10 mouse cellular contexts compared by ENCODE assay signal in the genomic region with DNA sequence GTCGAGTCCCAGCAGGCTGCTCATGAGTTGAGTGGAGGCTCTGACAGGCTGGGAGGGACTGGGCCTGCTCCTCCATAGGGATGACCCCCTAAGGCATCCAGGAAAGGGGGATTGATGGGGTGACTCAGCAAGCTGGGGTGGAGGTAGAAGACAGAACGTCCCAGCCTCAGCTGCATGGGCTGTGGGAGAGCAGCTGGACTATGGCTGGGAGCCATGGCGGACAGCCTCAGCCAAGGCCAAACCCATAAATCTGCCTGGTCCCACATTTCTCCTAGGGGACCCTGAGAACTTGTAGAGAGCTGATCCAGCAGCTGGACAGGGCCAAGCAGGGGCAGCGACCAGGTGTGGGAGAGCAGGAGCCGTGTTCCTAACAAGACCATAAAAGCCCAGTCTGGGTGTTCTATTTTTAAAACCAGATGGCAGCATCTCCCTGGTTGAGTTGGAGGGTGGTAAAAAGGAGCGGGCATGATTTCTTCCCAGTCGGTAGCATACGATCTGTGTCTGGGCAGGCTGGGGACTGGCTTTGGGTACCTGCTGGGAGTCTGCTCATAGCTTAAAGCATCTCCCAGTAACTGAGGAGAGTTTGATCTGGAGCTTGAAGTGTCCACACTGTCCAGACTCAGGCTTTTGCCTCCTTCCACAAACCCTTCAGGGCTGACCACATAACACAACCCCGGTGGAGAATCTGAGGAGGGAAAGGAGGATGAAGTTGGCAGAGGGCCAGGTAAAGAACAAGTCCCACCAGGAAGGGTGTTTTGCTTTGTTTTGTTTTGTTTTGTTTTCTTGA. TPM values are rescaled to one million over a fixed set of nuclear protein-coding genes. Genes with fewer than 3 reads are reported as not detected.
DNase-seq lines count a peak whose midpoint lies in the region; ATAC-seq and TF ChIP-seq lines count a peak whose summit lies in the region.
"Had no signal": no experiment of that assay in that cellular context is flagged by ENCODE, and none has a peak within 500 bp of the region (broad histone marks: within the 10 kb centered on the region; RNA-seq: fewer than 3 reads in every experiment).

No protein-coding gene starts in this region.

- H3K4me3 ChIP-seq in lung, embryonic 15.5 days, result no peak overlapping the region
- no peak overlapping the region for H3K4me3 ChIP-seq in kidney, postnatal 0 days (replicated peaks; ENCODE audit: low read depth, low read length)
- H3K4me3 ChIP-seq in stomach, embryonic 15.5 days (replicated peaks), result no peak overlapping the region

- H3K27ac ChIP-seq in lung, embryonic 15.5 days, result no peak overlapping the region
- H3K27ac ChIP-seq in kidney, postnatal 0 days, result peak overlapping the region; percentile 31; the same call in 1 of the 2 replicates
- H3K27ac ChIP-seq in stomach, embryonic 15.5 days, result no peak overlapping the region; the same call in 1 of the 2 replicates

- no peaks in the 10 kb centered on the region for H3K36me3 ChIP-seq in lung, embryonic 15.5 days
- no peaks in the 10 kb centered on the region for H3K36me3 ChIP-seq in kidney, postnatal 0 days (ENCODE audit: insufficient read depth, low read length)
- H3K36me3 ChIP-seq in stomach, embryonic 15.5 days, result no peaks in the 10 kb centered on the region
- H3K36me3 ChIP-seq: G1E had no signal

- 57% methylated on average over 9 of the region's 9 CpGs for WGBS in lung, embryonic 15.5 days
- WGBS in kidney, postnatal 0 days, result 27% methylated on average over 9 of the region's 9 CpGs
- WGBS in stomach, embryonic 15.5 days, result 56% methylated on average over 9 of the region's 9 CpGs

- H3K4me1 ChIP-seq in lung, embryonic 15.5 days, result peaks cover 12% of the 10 kb centered on the region; the same call in 1 of the 2 replicates
- peaks cover 5% of the 10 kb centered on the region for H3K4me1 ChIP-seq in kidney, postnatal 0 days (replicated peaks; ENCODE audit: insufficient read depth, low read length)
- no peaks in the 10 kb centered on the region for H3K4me1 ChIP-seq in stomach, embryonic 15.5 days

- no peak overlapping the region for H3K9ac ChIP-seq in lung, embryonic 15.5 days
- H3K9ac ChIP-seq in kidney, postnatal 0 days (ENCODE audit: low read depth, low read length), result no peak overlapping the region
- no peak overlapping the region for H3K9ac ChIP-seq in stomach, embryonic 15.5 days

- no peak for TF ChIP-seq CTCF in kidney, postnatal 0 days (IDR thresholded peaks at IDR 0.05; ENCODE audit: low read depth)

- no peak for DNase-seq in lung, postnatal 25 days (ENCODE audit: low spot score)
- DNase-seq in gastrocnemius, postnatal 10 days, result peak; percentile 54
- DNase-seq in kidney, postnatal 0 days (ENCODE audit: low spot score), result peak; percentile 83
- DNase-seq in thymus, postnatal 25 days, result no peak
- DNase-seq in cerebellum, adult 8-10 months, result no peak
- no peak for DNase-seq in frontal cortex, adult 2 months (ENCODE audit: extremely low spot score in 1 of 2, low spot score in 1 of 2)

- no peaks in the 10 kb centered on the region for H3K27me3 ChIP-seq in lung, embryonic 15.5 days
- no peaks in the 10 kb centered on the region for H3K27me3 ChIP-seq in kidney, postnatal 0 days (ENCODE audit: insufficient read depth, low read length)
- no peaks in the 10 kb centered on the region for H3K27me3 ChIP-seq in stomach, embryonic 15.5 days (replicated peaks)

- no peak overlapping the region for H3K4me2 ChIP-seq in lung, embryonic 15.5 days
- no peak overlapping the region for H3K4me2 ChIP-seq in kidney, postnatal 0 days (ENCODE audit: low read length)
- H3K4me2 ChIP-seq in stomach, embryonic 15.5 days, result no peak overlapping the region

- ATAC-seq in lung, embryonic 15.5 days (ENCODE audit: borderline replicate concordance, extremely low read depth, low FRiP score, low TSS enrichment), result peak; percentile 57; the same call in 1 of the 2 replicates
- ATAC-seq in kidney, postnatal 0 days (replicated peaks; ENCODE audit: low FRiP score, low read depth), result peak; percentile 80
- ATAC-seq in stomach, embryonic 15.5 days (ENCODE audit: insufficient read depth, low FRiP score, low read depth), result peak; percentile 51; the same call in 1 of the 2 replicates

- no peaks in the 10 kb centered on the region for H3K9me3 ChIP-seq in lung, embryonic 15.5 days
- H3K9me3 ChIP-seq in kidney, postnatal 0 days (replicated peaks; ENCODE audit: low read length), result no peaks in the 10 kb centered on the region
- H3K9me3 ChIP-seq in stomach, embryonic 15.5 days, result no peaks in the 10 kb centered on the region
- H3K9me3 ChIP-seq: G1E had no signal

RNA-seq across cellular contexts. Expression of a gene that starts 6.6 kb away (rescaled TPM):
- polyA plus RNA-seq in lung, embryonic 15.5 days (2015; fragmentation: Nextera tagmentation; extraction: Ambion mirVana), result 0.29 and 0.35 TPM in 2 replicates
- under 1 TPM; 0.09 to 0.28 TPM for total RNA-seq in gastrocnemius, postnatal 10 days (2021)
- 2.2 and 2.3 TPM in 2 replicates for polyA plus RNA-seq in kidney, postnatal 0 days (2015; fragmentation: Nextera tagmentation; extraction: Ambion mirVana)
- 0.74 and 1.0 TPM in 2 replicates for polyA plus RNA-seq in stomach, embryonic 15.5 days (2015; fragmentation: Nextera tagmentation; extraction: Ambion mirVana)
- 0.20 and 0.21 TPM in 2 replicates for polyA plus RNA-seq in frontal cortex, adult 2 months (2012; rRNA removed)
- total RNA-seq: G1E; hematopoietic stem cell, adult 5-6 weeks had no signal
- polyA plus RNA-seq: G1E had no signal

RNA-seq across cellular contexts. Expression of a gene that starts 14.9 kb away (rescaled TPM):
- 135 TPM in 2 replicates for polyA plus RNA-seq in lung, embryonic 15.5 days (2015; fragmentation: Nextera tagmentation; extraction: Ambion mirVana)
- total RNA-seq in gastrocnemius, postnatal 10 days (2021), result 10 to 100 TPM; 76.8 to 83.0 TPM
- polyA plus RNA-seq in kidney, postnatal 0 days (2015; fragmentation: Nextera tagmentation; extraction: Ambion mirVana), result 103 and 117 TPM in 2 replicates
- 135 and 147 TPM in 2 replicates for polyA plus RNA-seq in stomach, embryonic 15.5 days (2015; fragmentation: Nextera tagmentation; extraction: Ambion mirVana)
- polyA plus RNA-seq in frontal cortex, adult 2 months (2012; rRNA removed), result 192 and 208 TPM in 2 replicates

RNA-seq across cellular contexts. Expression of a gene that starts 29.7 kb away (rescaled TPM):
- 2.3 and 2.4 TPM in 2 replicates for polyA plus RNA-seq in lung, embryonic 15.5 days (2015; fragmentation: Nextera tagmentation; extraction: Ambion mirVana)
- 10 to 100 TPM in 1 of 2 experiments, 1 to 10 TPM in 1; 8.5 to 15.3 TPM for total RNA-seq in gastrocnemius, postnatal 10 days (2021)
- 47.4 and 52.2 TPM in 2 replicates for polyA plus RNA-seq in kidney, postnatal 0 days (2015; fragmentation: Nextera tagmentation; extraction: Ambion mirVana)
- 11.7 and 14.8 TPM in 2 replicates for polyA plus RNA-seq in stomach, embryonic 15.5 days (2015; fragmentation: Nextera tagmentation; extraction: Ambion mirVana)
- polyA plus RNA-seq in frontal cortex, adult 2 months (2012; rRNA removed), result 25.6 and 39.1 TPM in 2 replicates
- total RNA-seq: hematopoietic stem cell, adult 5-6 weeks had no signal
- polyA plus RNA-seq: G1E had no signal

RNA-seq across cellular contexts. Expression of a gene that starts 53.8 kb away (rescaled TPM):
- polyA plus RNA-seq in lung, embryonic 15.5 days (2015; fragmentation: Nextera tagmentation; extraction: Ambion mirVana), result 11.8 and 14.6 TPM in 2 replicates
- 10 to 100 TPM; 27.9 TPM for total RNA-seq in gastrocnemius, postnatal 10 days (2021)
- 68.9 and 70.6 TPM in 2 replicates for polyA plus RNA-seq in kidney, postnatal 0 days (2015; fragmentation: Nextera tagmentation; extraction: Ambion mirVana)
- polyA plus RNA-seq in stomach, embryonic 15.5 days (2015; fragmentation: Nextera tagmentation; extraction: Ambion mirVana), result 21.0 and 25.5 TPM in 2 replicates
- 28.4 and 30.6 TPM in 2 replicates for polyA plus RNA-seq in frontal cortex, adult 2 months (2012; rRNA removed)

Comparison
In these comparisons a context has a peak if more than half of its experiments do, and no peak if none do; other contexts are left out.
1. DNase-seq: peak in gastrocnemius, postnatal 10 days (single experiment) and kidney, postnatal 0 days (single experiment); none in lung, postnatal 25 days (single experiment), thymus, postnatal 25 days (single experiment), cerebellum, adult 8-10 months (single experiment) and frontal cortex, adult 2 months (0 of 2).
2. Peak in every context shown above with its lines, with median percentiles within 50 percentile points of each other: ATAC-seq.